Mouse (Mus musculus): ENCODE results near the gene Braf. TPM values are rescaled to one million over a fixed set of nuclear protein-coding genes. Genes with fewer than 3 reads are reported as not detected.

Braf gene
- polyA plus RNA-seq, 1 experiment from 2014 or later, result 26.0 TPM

DNA sequence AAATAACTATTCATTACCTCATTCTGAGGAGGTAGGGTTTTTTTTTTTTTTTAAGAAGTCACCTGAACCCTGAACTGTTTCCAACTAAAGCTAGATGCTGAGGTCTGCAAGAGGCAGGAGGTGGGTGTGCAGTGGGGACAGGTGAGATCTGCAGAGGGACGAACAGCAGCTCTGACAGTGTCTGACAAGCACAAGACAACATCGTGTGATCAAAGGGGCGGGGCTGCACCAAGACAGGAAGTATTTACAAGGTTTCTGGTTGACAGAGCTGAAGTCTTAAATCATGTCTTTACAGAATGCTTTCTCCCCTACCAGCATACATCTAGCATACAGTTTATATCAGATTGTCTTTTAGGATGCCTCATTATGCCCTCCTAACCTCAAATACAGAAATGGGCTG, 118.4 kb downstream of the Braf start:
- no peaks in the 10 kb centered on the region for H3K4me1 ChIP-seq
- ATAC-seq (ENCODE audit: low FRiP score), result no peak
- no peak overlapping the region for H3K9ac ChIP-seq (replicated peaks)
- H3K36me3 ChIP-seq, result peaks cover 16% of the 10 kb centered on the region
- WGBS, result 80% methylated on average over 3 of the region's 3 CpGs
- H3K9me3 ChIP-seq (replicated peaks), result no peaks in the 10 kb centered on the region
- H3K4me2 ChIP-seq, result no peak overlapping the region
- no peak overlapping the region for H3K27ac ChIP-seq (replicated peaks)
- H3K27me3 ChIP-seq (replicated peaks), result no peaks in the 10 kb centered on the region
- H3K4me3 ChIP-seq (replicated peaks), result no peak overlapping the region

GRCm38 (mm10) chr6:39606056-39606455, 119.2 kb downstream of the Braf start:
- no peaks in the 10 kb centered on the region for H3K9me3 ChIP-seq (replicated peaks)
- H3K4me2 ChIP-seq, result no peak overlapping the region
- 87% methylated on average over 6 of the region's 6 CpGs for WGBS
- no peaks in the 10 kb centered on the region for H3K27me3 ChIP-seq (replicated peaks)
- no peak for ATAC-seq (ENCODE audit: low FRiP score)
- peaks cover 17% of the 10 kb centered on the region for H3K36me3 ChIP-seq
- H3K4me3 ChIP-seq (replicated peaks), result no peak overlapping the region
- no peak overlapping the region for H3K9ac ChIP-seq (replicated peaks)
- no peaks in the 10 kb centered on the region for H3K4me1 ChIP-seq
- H3K27ac ChIP-seq (replicated peaks), result no peak overlapping the region

DNA sequence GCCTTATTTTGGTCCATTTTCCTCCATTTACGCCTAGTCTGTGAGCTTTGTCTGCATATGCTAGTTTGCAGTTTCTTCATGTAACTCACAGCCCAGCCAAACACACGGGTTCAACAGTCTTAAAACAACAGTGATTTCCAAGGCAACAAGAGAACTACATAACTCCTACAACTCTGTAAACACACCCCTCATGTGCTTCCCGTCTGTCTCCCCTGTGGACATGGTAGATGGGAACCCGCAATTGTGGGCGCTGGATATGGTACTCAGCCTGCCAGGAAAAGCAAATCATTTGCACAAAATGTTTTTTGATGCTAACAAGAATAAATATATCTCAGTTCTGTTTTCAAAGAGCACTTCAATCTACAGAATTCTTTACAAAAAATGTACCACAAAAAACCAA, 120.7 kb downstream of the Braf start:
- H3K36me3 ChIP-seq, result peaks cover 28% of the 10 kb centered on the region
- no peaks in the 10 kb centered on the region for H3K4me1 ChIP-seq
- no peak overlapping the region for H3K9ac ChIP-seq (replicated peaks)
- H3K4me3 ChIP-seq (replicated peaks), result no peak overlapping the region
- ATAC-seq (ENCODE audit: low FRiP score), result no peak
- no peaks in the 10 kb centered on the region for H3K27me3 ChIP-seq (replicated peaks)
- H3K4me2 ChIP-seq, result no peak overlapping the region
- no peaks in the 10 kb centered on the region for H3K9me3 ChIP-seq (replicated peaks)
- H3K27ac ChIP-seq (replicated peaks), result no peak overlapping the region
- WGBS, result 81% methylated on average over 5 of the region's 5 CpGs

- Histone ChIP-seq H3K27me3 (replicated peaks) (no peaks in the 10 kb centered on the region), H3K4me1 (no peaks in the 10 kb centered on the region), H3K9me3 (replicated peaks) (no peaks in the 10 kb centered on the region), H3K4me2 (no peak overlapping the region), H3K36me3 (peaks cover 43% of the 10 kb centered on the region), H3K4me3 (replicated peaks) (no peak overlapping the region), H3K9ac (replicated peaks) (no peak overlapping the region), H3K27ac (replicated peaks) (no peak overlapping the region)
- ATAC-seq (ENCODE audit: low FRiP score), result no peak
- 93% methylated on average over 3 of the region's 3 CpGs for WGBS
Measured at GRCm38 (mm10) chr6:39601828-39602227, 123.4 kb downstream of the Braf start.

- Histone ChIP-seq H3K9ac (replicated peaks) (no peak overlapping the region), H3K9me3 (replicated peaks) (no peaks in the 10 kb centered on the region), H3K4me1 (no peaks in the 10 kb centered on the region), H3K27ac (replicated peaks) (no peak overlapping the region), H3K27me3 (replicated peaks) (no peaks in the 10 kb centered on the region), H3K4me2 (no peak overlapping the region), H3K4me3 (replicated peaks) (no peak overlapping the region), H3K36me3 (peaks cover 45% of the 10 kb centered on the region)
- ATAC-seq (ENCODE audit: low FRiP score), result no peak
- WGBS, result 97% methylated on average over 3 of the region's 3 CpGs
Measured at GRCm38 (mm10) chr6:39600851-39601250, 124.4 kb downstream of the Braf start.

- Histone ChIP-seq H3K36me3 (peaks cover 23% of the 10 kb centered on the region), H3K9me3 (replicated peaks) (no peaks in the 10 kb centered on the region), H3K27me3 (replicated peaks) (no peaks in the 10 kb centered on the region), H3K27ac (replicated peaks) (peak within 1 kb of the TSS; percentile 98), H3K4me2 (peak within 1 kb of the TSS; percentile 66), H3K9ac (replicated peaks) (peak within 1 kb of the TSS; percentile 87), H3K4me3 (replicated peaks) (peak within 1 kb of the TSS; percentile 86), H3K4me1 (peaks cover 25% of the 10 kb centered on the region)
- WGBS, result under 1% methylated on average over 56 of the region's 56 CpGs
- ATAC-seq (ENCODE audit: low FRiP score), result peak; percentile 98
Measured at GRCm38 (mm10) chr6:39592401-39593214, 132.7 kb downstream of the Braf start, which contains the start of gene Ndufb2. Ndufb2 (plus strand) TSS chr6:39592574.

DNA sequence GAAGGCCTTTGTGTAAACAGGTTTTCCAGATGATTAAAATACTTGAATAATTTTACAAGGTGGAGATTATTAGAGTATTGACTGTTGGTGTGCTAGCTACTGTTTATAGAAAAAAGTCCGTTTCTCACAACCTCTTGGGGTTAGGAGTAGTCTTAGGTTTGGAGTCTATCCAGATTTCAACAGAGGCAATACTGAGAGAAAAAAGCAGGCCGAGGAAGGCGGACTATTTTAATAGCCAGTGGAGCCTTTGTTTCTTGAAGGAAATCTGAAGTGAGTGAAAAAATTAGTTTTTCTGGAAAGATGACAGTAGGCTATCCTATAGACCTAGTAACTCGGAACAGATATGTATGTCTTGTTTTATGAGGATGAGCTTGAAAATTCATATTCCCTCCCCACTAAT, 133.8 kb downstream of the Braf start:
- peak overlapping the region; percentile 66 for H3K4me2 ChIP-seq
- no peak overlapping the region for H3K27ac ChIP-seq (replicated peaks)
- peaks cover 29% of the 10 kb centered on the region for H3K36me3 ChIP-seq
- H3K27me3 ChIP-seq (replicated peaks), result no peaks in the 10 kb centered on the region
- ATAC-seq (ENCODE audit: low FRiP score), result no peak
- H3K9ac ChIP-seq (replicated peaks), result no peak overlapping the region
- H3K4me1 ChIP-seq, result peaks cover 25% of the 10 kb centered on the region
- no peaks in the 10 kb centered on the region for H3K9me3 ChIP-seq (replicated peaks)
- H3K4me3 ChIP-seq (replicated peaks), result no peak overlapping the region
- 95% methylated on average over 4 of the region's 4 CpGs for WGBS

- Histone ChIP-seq H3K36me3 (peaks cover 79% of the 10 kb centered on the region), H3K4me2 (no peak within 1 kb of the TSS), H3K9me3 (replicated peaks) (no peaks in the 10 kb centered on the region), H3K27ac (replicated peaks) (no peak within 1 kb of the TSS), H3K4me3 (replicated peaks) (no peak within 1 kb of the TSS), H3K27me3 (replicated peaks) (no peaks in the 10 kb centered on the region), H3K4me1 (no peaks in the 10 kb centered on the region), H3K9ac (replicated peaks) (no peak within 1 kb of the TSS)
- no peak for ATAC-seq (ENCODE audit: low FRiP score)
- WGBS, result 96% methylated on average over 6 of the region's 6 CpGs
Measured at GRCm38 (mm10) chr6:39585517-39585916, 139.7 kb downstream of the Braf start, which contains the start of gene Gm42420. Gm42420 (plus strand) TSS chr6:39585753.

GRCm38 (mm10) chr6:39581087-39581784, 144.0 kb downstream of the Braf start:
- no peak overlapping the region for H3K27ac ChIP-seq (replicated peaks)
- peaks cover 77% of the 10 kb centered on the region for H3K36me3 ChIP-seq
- H3K4me3 ChIP-seq (replicated peaks), result no peak overlapping the region
- no peaks in the 10 kb centered on the region for H3K9me3 ChIP-seq (replicated peaks)
- H3K4me2 ChIP-seq, result no peak overlapping the region
- no peaks in the 10 kb centered on the region for H3K4me1 ChIP-seq
- no peak overlapping the region for H3K9ac ChIP-seq (replicated peaks)
- WGBS, result 90% methylated on average over 7 of the region's 7 CpGs
- no peak for ATAC-seq (ENCODE audit: low FRiP score)
- no peaks in the 10 kb centered on the region for H3K27me3 ChIP-seq (replicated peaks)

DNA sequence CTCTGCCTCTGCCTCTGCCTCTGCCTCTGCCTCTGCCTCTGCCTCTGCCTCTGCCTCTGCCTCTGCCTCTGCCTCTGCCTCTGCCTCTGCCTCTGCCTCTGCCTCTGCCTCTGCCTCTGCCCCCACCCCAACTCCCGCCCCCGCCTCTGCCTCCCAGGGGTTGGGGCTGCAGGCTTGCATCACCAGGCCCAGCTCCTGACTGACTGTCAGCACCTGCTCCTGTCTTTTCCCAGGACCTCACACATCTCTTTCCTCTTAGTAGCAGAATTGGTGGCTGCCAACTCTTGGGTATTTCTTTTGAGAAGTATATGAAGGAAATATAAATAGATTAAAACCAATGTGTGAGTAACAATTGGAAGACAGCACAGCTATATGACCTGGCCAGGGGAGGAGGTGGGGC, 144.7 kb downstream of the Braf start:
- Histone ChIP-seq H3K36me3 (peaks cover 70% of the 10 kb centered on the region), H3K4me1 (no peaks in the 10 kb centered on the region), H3K9ac (replicated peaks) (no peak overlapping the region), H3K27ac (replicated peaks) (no peak overlapping the region), H3K27me3 (replicated peaks) (no peaks in the 10 kb centered on the region), H3K9me3 (replicated peaks) (no peaks in the 10 kb centered on the region), H3K4me3 (replicated peaks) (no peak overlapping the region), H3K4me2 (no peak overlapping the region)
- WGBS, result 87% methylated on average over 2 of the region's 2 CpGs
- no peak for ATAC-seq (ENCODE audit: low FRiP score)

DNA sequence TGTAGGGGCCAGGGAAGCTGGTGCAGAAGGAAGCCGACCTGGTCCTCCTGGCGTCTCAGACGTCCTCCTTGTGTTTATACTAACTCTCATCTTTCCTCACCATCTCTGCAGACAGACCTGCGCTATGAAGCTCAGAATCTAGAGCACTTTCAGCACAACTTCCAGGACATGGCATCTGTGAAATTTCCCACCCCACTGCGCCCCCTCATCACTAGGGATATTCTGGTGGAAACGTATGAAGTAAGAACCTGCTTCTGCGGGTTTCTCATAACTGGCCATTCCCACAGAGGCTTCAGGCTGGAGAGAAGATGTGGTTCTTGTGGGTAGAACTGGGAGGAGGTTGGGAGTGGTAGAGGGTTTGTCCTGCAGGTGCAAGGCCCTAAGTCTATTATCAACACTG, 145.7 kb downstream of the Braf start:
- Histone ChIP-seq H3K9ac (replicated peaks) (no peak overlapping the region), H3K9me3 (replicated peaks) (no peaks in the 10 kb centered on the region), H3K4me3 (replicated peaks) (no peak overlapping the region), H3K4me1 (peaks cover 6% of the 10 kb centered on the region), H3K4me2 (no peak overlapping the region), H3K27me3 (replicated peaks) (no peaks in the 10 kb centered on the region), H3K27ac (replicated peaks) (no peak overlapping the region), H3K36me3 (peaks cover 66% of the 10 kb centered on the region)
- no peak for ATAC-seq (ENCODE audit: low FRiP score)
- 94% methylated on average over 7 of the region's 7 CpGs for WGBS

DNA sequence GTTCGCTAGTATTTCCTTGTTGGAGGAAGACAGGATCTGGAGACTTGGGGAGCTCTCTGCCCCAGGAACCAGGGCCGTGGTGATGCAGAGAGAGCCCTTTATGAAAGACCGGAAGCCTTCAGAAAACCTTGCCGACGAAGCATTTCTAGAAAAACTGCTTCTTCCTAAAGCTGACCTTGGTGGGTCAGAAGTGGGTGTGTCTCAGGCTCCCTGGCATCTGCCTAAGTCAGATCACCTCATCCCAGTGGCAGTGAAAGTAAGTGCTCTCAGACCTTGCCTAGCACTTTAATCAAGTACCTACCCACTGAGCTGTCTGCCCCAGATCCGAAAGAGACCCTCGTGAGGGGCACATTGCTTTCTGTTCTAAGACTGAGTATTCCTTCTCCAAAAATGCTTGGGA, 150.3 kb downstream of the Braf start:
- WGBS, result 77% methylated on average over 7 of the region's 7 CpGs
- peak overlapping the region; percentile 93 for H3K27ac ChIP-seq (replicated peaks)
- ATAC-seq (ENCODE audit: low FRiP score), result no peak

More for the DNA sequence above, 150.3 kb downstream of the Braf start:
- peak overlapping the region; percentile 81; the same call in 1 of the 2 replicates for H3K9ac ChIP-seq (replicated peaks)
- H3K27me3 ChIP-seq (replicated peaks), result no peaks in the 10 kb centered on the region
- H3K9me3 ChIP-seq (replicated peaks), result no peaks in the 10 kb centered on the region
- peaks cover 26% of the 10 kb centered on the region for H3K36me3 ChIP-seq
- peaks cover 16% of the 10 kb centered on the region for H3K4me1 ChIP-seq
- peak overlapping the region; percentile 86 for H3K4me2 ChIP-seq
- H3K4me3 ChIP-seq (replicated peaks), result peak overlapping the region; percentile 88
